Mouse (Mus musculus): ENCODE data around the gene Asic4. TPM values are rescaled to one million over a fixed set of nuclear protein-coding genes. Genes with fewer than 3 reads are reported as not detected.

The Asic4 gene
- total RNA-seq, 2 experiments from 2014 or later: 13.2 to 15.7 TPM

- intact Hi-C loops (cut with DNase I): no loop called here
- no peak for DNase-seq (ENCODE audit: low spot score in 2 of 2)
These were observed 8.1 kb upstream of the Asic4 start for GRCm38 (mm10) chr1:75442171-75442570.

DNA sequence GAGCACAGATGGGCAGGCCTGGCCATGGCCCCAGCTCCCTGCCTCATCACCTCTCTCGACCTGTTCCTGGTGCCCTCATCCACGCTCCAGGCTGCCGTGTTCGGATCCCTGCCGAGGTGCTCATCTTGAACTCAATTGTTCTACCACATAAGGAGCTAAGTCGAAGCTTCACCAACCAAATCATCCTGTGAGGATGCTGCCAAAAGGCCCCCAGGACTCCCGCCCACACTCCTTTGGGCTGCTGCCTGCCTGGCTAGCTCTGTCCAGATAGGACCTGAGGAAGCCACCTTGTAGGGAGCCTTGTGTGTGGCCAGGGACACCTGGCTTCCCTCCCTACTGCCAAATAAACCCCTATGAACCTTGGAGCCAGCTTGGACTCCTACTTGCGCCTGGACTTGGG lies 7.4 kb upstream of the Asic4 start:
- no peak for DNase-seq (ENCODE audit: low spot score in 2 of 2)
- intact Hi-C loops (cut with DNase I): no loop called here

DNA sequence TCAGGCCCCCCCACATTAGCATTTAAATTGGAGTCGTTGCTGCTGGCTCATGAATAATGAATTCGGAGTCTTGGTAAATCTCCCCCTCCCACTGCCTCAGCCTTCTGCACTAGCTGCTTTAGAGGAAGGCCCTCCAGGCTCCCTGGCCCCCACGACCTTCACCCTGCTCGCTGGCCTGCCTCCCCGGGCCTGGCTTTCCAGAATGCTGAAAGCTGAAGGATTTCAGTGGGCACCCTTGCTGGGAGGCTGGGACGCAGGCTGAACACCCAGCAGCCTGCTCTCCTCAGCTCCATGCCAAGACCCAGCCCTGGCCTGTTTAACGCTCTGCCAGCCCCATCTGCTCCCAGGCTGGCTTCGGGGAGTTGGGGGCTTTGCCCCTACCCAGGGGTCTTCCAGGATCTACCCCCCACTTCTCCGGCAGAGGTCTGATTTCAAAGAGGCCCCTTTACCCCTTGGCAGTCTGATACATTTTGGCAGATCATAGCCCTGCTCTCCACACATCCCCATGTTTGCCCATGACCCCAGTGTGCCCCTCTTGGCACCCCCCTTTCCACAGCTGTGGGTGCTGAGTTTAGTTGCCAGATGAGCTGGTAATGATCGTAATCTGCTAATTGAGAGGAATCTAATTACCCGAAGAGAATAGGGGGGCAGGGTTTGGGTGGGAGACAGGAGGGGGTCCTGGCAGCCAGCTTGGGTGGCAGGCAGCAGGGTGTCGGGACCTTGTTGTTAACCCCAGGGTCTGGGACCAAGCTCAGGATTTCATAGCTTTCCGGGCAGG lies 6.8 kb upstream of the Asic4 start:
- intact Hi-C loops (cut with DNase I): loop anchor here (2.0 kb wide), 1 partner anchor 15 kb away; no protein-coding TSS in a partner anchor
- DNase-seq (ENCODE audit: low spot score in 2 of 2): no peak

- DNase-seq (ENCODE audit: low spot score in 2 of 2): no peak
- intact Hi-C loops (cut with DNase I): loop anchor here (2.0 kb wide), 1 partner anchor 15 kb away; no protein-coding TSS in a partner anchor
These were observed 6.0 kb upstream of the Asic4 start for GRCm38 (mm10) chr1:75444208-75444607.

GRCm38 (mm10) chr1:75445141-75445701 lies 5.0 kb upstream of the Asic4 start:
- intact Hi-C loops (cut with DNase I): loop anchor here (1.0 to 5.0 kb wide), 3 partner anchors 14 to 103 kb away; no protein-coding TSS in a partner anchor
- peak; percentile 56 to 59 for DNase-seq (ENCODE audit: low spot score in 2 of 2)

GRCm38 (mm10) chr1:75445751-75446611 lies 4.3 kb upstream of the Asic4 start:
- intact Hi-C loops (cut with DNase I): loop anchor here (1.0 to 5.0 kb wide), 3 partner anchors 13 to 104 kb away; no protein-coding TSS in a partner anchor
- DNase-seq (ENCODE audit: low spot score in 2 of 2): peak; percentile 58 to 68

- no peak for DNase-seq (ENCODE audit: low spot score in 2 of 2)
- intact Hi-C loops (cut with DNase I): loop anchor here (5.0 kb wide), 1 partner anchor 104 kb away; no protein-coding TSS in a partner anchor
These were observed 3.6 kb upstream of the Asic4 start for GRCm38 (mm10) chr1:75446656-75447055.

DNA sequence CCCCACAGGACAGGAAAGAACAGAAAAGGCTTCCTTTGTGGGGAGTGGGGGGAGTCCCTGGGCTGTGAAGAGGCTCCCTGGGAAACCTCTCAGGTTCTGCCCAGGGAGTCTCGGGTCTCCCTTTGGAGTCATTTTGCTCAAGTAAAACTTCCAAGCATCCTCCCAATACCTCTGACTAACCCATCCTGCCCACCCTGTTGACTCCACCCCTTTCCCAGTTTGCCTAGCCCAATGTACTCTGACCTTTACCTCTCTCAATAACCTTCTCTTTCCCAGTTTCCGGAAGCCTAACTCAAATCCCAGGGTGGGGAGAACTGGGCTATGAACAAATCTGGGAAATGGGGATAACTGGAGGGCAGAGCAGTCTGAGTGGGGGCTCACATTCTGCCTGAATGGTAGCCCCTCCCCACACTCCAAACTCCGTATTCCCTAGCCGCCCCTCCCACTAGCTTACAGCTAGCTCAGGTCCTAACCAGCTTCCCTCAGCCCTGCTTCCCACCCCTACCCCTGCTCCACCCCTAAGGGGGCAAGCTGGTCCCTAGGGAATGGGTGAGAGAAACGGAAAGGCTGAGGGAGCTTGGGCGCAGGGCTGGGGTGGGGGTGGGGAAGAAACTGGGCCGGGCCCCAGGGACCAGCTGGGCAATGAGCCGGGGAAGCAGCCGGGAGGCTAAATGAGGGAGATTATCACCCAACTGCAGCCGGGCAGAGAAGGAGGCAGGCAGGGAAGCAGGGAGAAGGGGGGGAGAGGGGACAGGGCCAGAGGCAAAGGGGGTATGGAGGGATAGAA lies 2.8 kb upstream of the Asic4 start:
- intact Hi-C loops (cut with DNase I): loop anchor here (5.0 kb wide), 1 partner anchor 105 kb away; no protein-coding TSS in a partner anchor
- no peak for DNase-seq (ENCODE audit: low spot score in 2 of 2)

DNA sequence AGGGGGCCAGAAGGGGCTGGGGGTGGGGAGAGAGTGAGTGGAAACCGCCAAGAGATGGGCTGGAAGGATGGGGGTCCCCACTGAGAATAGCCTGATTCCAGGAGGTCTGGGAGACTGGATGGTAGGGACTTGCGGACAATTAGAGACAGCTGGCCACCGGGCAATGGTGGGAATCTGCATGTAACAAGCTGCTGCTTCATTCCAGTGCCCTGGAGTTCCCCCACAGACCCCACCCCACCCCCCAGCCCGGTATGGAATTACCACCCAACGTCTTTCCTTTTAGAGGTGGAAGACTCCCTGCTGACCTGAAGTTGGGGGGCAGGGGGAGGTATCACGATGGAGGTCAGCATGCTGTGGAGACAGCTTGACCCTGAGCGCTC lies 2.2 kb upstream of the Asic4 start:
- intact Hi-C loops (cut with DNase I): loop anchor here (5.0 kb wide), 1 partner anchor 106 kb away; no protein-coding TSS in a partner anchor
- DNase-seq (ENCODE audit: low spot score in 2 of 2): no peak

- DNase-seq (ENCODE audit: low spot score in 2 of 2): no peak
- intact Hi-C loops (cut with DNase I): loop anchor here (5.0 kb wide), 1 partner anchor 107 kb away; no protein-coding TSS in a partner anchor
These were observed 1.3 kb upstream of the Asic4 start for GRCm38 (mm10) chr1:75448937-75449336.

DNA sequence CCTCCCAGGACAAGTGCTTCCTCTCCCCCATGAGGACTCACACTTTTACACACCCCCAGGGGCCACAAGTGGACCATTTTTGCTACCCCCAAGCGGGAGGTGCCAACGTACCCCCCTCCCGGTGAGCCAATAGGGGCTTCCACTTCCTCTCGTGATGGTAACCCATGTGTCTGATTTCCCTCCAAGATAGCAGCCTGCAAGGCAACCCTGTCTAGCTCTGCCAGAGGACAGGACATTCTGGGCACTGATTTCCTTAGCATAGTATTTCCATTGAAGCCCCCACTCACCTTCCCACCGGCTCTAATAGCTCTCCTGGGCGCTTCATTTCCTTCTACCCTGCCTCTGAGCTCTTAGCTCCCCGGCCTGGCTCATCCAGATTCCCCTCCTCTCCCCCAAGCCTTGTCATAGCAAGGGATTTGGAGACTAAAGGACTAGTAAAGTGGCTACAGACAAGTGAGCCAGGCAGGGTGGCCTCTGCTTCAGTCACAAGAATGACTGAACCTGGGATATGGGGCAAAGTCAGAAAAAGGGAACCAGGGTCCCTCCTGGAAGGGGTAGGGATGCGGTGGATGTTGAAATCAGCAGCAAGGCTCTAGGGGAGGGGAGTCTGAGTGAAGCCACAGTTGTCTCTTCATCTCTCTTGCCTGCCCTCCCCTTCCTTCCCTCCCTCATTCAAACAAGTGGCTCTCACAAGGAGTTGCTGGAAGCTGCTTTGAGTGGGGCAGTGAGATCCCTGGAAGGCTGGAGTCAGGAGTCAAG lies 680 bp upstream of the Asic4 start:
- intact Hi-C loops (cut with DNase I): loop anchor here (5.0 kb wide), 1 partner anchor 107 kb away; no protein-coding TSS in a partner anchor
- no peak for DNase-seq (ENCODE audit: low spot score in 2 of 2)

DNA sequence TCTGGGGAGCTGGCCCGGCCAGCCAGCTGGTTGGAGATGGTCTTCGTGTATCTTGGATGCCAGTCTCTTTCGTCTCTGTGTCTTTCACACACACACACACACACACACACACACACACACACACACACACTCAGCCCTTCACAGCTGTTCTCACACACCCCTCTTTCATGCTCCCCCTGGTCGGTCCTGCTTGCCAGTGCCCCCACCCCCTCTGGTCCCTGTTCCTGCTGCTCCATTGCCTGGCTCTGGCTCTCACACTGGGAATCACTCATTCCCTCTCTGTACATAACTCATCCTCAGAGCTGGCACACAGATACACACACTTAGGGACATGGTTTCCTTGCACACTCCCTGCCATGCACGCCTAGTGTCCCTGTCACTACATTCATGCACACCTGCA lies 1.7 kb downstream of the Asic4 start:
- intact Hi-C loops (cut with DNase I): no loop called here
- DNase-seq (ENCODE audit: low spot score in 2 of 2): no peak

DNA sequence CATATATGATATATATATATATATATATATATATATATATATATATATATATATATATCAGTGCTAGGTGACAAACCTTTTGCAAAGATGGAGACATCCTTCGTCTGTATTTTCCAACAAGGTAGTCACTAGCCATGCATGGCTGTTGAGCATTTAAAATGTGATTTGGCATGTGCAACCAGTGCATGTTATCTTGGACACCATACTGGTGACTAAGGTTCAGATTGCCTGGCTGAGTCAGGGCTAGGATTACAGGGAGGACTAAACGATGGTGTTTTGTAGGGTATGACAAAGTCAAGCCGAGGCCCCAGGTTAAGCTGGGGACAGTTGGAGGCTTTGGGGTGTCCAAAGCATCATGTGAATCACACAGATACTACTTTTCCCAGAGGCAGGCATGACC lies 5.2 kb downstream of the Asic4 start:
- intact Hi-C loops (cut with DNase I): no loop called here
- no peak for DNase-seq (ENCODE audit: low spot score in 2 of 2)

GRCm38 (mm10) chr1:75455948-75456347 lies 5.7 kb downstream of the Asic4 start:
- intact Hi-C loops (cut with DNase I): no loop called here
- no peak for DNase-seq (ENCODE audit: low spot score in 2 of 2)

DNA sequence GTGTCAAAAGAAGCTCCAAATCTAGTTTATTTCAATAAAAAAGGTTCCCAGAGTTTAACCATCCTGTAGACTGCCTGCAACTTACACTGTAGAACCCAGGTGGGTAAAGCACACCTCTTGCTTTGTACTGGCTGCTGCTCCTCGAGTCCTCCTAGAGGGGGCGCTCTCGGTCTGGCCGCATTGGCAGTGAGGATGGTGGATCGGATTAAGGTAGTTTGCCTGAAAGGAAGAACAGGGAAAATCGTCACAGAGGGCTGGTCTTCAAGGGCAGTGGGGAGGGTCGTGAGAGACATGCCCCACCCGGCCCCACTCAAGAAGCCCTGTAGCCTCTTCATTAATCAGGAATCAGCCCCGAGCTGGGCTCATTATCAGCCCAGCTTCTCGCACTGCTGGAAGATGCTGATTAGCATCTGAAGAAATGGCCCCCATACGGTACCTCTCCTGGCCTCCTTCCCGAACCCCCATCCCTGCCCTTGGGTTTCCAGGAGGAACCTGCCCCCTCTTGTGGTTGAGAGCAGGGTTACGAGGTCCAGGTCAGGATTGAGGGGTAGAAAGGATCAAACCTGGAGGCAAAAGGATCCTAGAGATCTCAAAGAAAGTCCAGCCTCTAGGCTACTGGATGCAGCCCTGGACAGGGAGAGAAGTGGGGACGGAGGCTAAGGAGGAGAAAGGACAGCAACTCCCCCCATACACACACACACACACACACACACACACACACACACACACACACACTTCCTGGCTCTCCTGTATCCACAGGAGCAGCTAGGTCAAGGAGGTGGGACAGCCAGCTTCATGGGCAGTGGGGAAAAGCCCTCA lies 6.7 kb downstream of the Asic4 start:
- no peak for DNase-seq (ENCODE audit: low spot score in 2 of 2)
- intact Hi-C loops (cut with DNase I): no loop called here

DNA sequence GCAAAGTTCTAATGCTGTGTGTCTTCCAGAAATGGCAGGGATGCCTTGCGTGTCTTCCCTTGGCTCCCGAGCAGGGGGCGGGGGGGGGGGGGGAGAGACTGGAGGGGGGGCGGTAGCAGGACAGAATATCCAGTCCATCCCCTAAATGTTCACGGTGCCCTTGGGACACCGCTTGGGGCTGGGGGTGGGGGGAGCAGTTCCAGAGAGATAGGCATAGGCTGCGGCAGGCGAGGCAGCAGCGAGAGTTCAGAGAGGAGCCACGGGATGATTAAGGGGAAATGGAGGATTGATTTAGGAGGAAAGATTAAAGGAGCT lies 7.4 kb downstream of the Asic4 start:
- no peak for DNase-seq (ENCODE audit: low spot score in 2 of 2)
- intact Hi-C loops (cut with DNase I): loop anchor here (2.0 kb wide), 1 partner anchor 13 kb away; no protein-coding TSS in a partner anchor

DNA sequence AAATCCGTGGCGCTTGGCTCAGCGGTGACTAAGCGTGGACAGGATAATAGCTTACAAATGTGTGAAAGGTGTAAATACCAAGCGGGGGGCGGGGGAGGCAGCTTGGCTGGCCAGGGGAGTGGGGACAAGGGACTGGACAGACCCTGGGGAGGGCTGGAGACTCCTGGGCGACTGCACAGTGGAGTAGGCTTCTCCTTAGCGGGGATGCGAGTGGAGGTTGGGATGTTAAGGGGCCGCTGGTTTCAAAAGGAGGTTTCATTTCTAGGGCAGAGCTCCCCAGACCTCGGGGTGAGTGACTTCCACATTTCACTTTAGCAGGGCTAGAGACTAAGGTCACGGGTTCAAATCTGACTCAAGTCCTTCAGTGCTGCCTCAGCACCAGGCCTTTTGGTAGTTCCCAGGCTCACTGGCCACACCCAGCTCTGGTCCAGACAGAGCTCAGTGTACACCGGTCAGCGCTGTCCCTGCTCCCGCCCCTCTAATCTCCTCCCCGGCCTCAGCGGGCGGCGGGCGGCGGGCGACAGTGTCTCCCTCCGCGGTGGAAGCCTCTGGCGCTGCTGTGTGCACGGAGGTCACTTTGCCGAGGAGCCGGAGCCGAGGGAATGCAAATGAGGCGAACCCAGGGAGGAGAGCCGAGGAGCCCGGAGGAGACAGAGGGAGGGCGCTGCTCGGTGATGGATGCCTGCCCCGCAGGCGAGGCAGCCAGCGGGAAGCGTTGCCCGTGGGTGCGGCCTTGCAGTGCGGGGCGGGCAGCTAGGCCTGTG lies 8.0 kb downstream of the Asic4 start:
- DNase-seq (ENCODE audit: low spot score in 2 of 2): peak; percentile 68 to 77
- intact Hi-C loops (cut with DNase I): loop anchor here (2.0 kb wide), 1 partner anchor 13 kb away; no protein-coding TSS in a partner anchor

Measured in left cerebral cortex, postnatal 36 days (tissue).